Mouse (Mus musculus) embryonic fibroblast, embryonic 13.5 days (primary cell): ENCODE data around the gene Foxn3.

Source experiments
- CTCF ChIP-seq: IDR thresholded peaks from 2 replicates; pipeline ENCODE4 v1.5.1; 2011; ENCODE audit warnings: mild to moderate bottlenecking, control low read depth, low read length, moderate library complexity, borderline replicate concordance; ENCODE audit not compliant: insufficient read depth
- POLR2A ChIP-seq: IDR thresholded peaks from 2 replicates; pipeline ENCODE4 v1.6.1; 2011; ENCODE audit warnings: low read depth, mild to moderate bottlenecking, control low read depth, low read length, moderate library complexity

GRCm38 (mm10) chr12:99260171-99260570 lies 303.2 kb downstream of the Foxn3 start:
- no peak for TF ChIP-seq CTCF
- no peak for TF ChIP-seq POLR2A
